Comparison of ENCODE assay signal across 9 mouse cellular contexts in genomic region chr4:88309676-88310075, GRCm38 (mm10).
DNase-seq lines count a peak whose midpoint lies in the region; TF ChIP-seq lines count a peak whose summit lies in the region.
"Had no signal": no experiment of that assay in that cellular context is flagged by ENCODE, and none has a peak within 500 bp of the region (broad histone marks: within the 10 kb centered on the region; RNA-seq: fewer than 3 reads in every experiment).

No protein-coding gene starts in this region.

- no peaks in the 10 kb centered on the region for H3K27me3 ChIP-seq in heart, adult 2 months (ENCODE audit: control insufficient read depth, insufficient read depth, low read length)
- H3K27me3 ChIP-seq in heart, embryonic 10.5 days (ENCODE audit: insufficient read depth, poor library complexity, severe bottlenecking), result no peaks in the 10 kb centered on the region
- no peaks in the 10 kb centered on the region for H3K27me3 ChIP-seq in spleen, adult 2 months (ENCODE audit: control insufficient read depth, insufficient read depth, low read length)
- H3K27me3 ChIP-seq: limb, embryonic 12.5 days had no signal

- no peak overlapping the region for H3K9ac ChIP-seq in heart, adult 2 months (ENCODE audit: low read depth, low read length)
- H3K9ac ChIP-seq: limb, embryonic 12.5 days had no signal

- intact Hi-C loops in heart, adult 2 months (cut with DNase I), result no loop called here

- no peaks in the 10 kb centered on the region for H3K79me2 ChIP-seq in heart, adult 2 months (replicated peaks; ENCODE audit: control insufficient read depth, insufficient read depth, low read length)

- no peaks in the 10 kb centered on the region for H3K36me3 ChIP-seq in heart, adult 2 months (ENCODE audit: control insufficient read depth, insufficient read depth, low read length)
- no peaks in the 10 kb centered on the region for H3K36me3 ChIP-seq in heart, embryonic 10.5 days
- H3K36me3 ChIP-seq in spleen, adult 2 months (ENCODE audit: control insufficient read depth, insufficient read depth, low read length), result no peaks in the 10 kb centered on the region
- H3K36me3 ChIP-seq: limb, embryonic 12.5 days had no signal

- no peaks in the 10 kb centered on the region for H3K4me1 ChIP-seq in heart, adult 2 months (ENCODE audit: control insufficient read depth, insufficient read depth, low read length)
- H3K4me1 ChIP-seq in heart, embryonic 10.5 days, result peaks cover 5% of the 10 kb centered on the region; the same call in 1 of the 2 replicates
- H3K4me1 ChIP-seq in spleen, adult 2 months (ENCODE audit: control insufficient read depth, insufficient read depth, insufficient read length), result no peaks in the 10 kb centered on the region
- H3K4me1 ChIP-seq: limb, embryonic 12.5 days had no signal

- no peak for DNase-seq in heart, adult 2 months
- no peak for DNase-seq in heart, embryonic 10.5 days (ENCODE audit: low spot score)
- peak in 1 of 2 experiments; percentile 9 for DNase-seq in spleen, adult 2 months (ENCODE audit: low read depth in 1 of 2, low spot score in 2 of 2)
- no peak for DNase-seq in spleen, adult 12 weeks (ENCODE audit: low spot score)
- peak; percentile 21 for DNase-seq in c-Kit-positive CD71-positive TER-119-positive erythroid progenitor cells, embryonic 14.5 days (ENCODE audit: low spot score)
- peak; percentile 50 to 51 for DNase-seq in kidney, postnatal 4 days
- peak; percentile 57 for DNase-seq in retina, postnatal 1 day
- DNase-seq in left cerebral cortex, adult 8-10 months (ENCODE audit: low spot score in 2 of 2), result no peak

- 53% methylated on average over 2 of the region's 2 CpGs for WGBS in heart, adult 2 months
- 48% methylated on average over 2 of the region's 2 CpGs for WGBS in heart, embryonic 10.5 days
- 47% methylated on average over 2 of the region's 2 CpGs for WGBS in spleen, adult 2 months

- H3K27ac ChIP-seq in heart, adult 2 months, result no peak overlapping the region
- H3K27ac ChIP-seq in heart, embryonic 10.5 days, result no peak overlapping the region
- no peak overlapping the region for H3K27ac ChIP-seq in spleen, adult 2 months (ENCODE audit: insufficient read depth, low read length)
- H3K27ac ChIP-seq: limb, embryonic 12.5 days had no signal

- H3K4me3 ChIP-seq in heart, adult 2 months, result no peak overlapping the region
- no peak overlapping the region for H3K4me3 ChIP-seq in heart, embryonic 10.5 days
- H3K4me3 ChIP-seq in spleen, adult 2 months (ENCODE audit: extremely low read depth, insufficient read depth, insufficient read length), result no peak overlapping the region
- H3K4me3 ChIP-seq: limb, embryonic 12.5 days had no signal

- TF ChIP-seq CTCF in heart, adult 2 months (IDR thresholded peaks at IDR 0.05), result peak; percentile 67
- peak; percentile 37; the same call in 1 of the 2 replicates for TF ChIP-seq CTCF in spleen, adult 2 months (IDR thresholded peaks at IDR 0.05; ENCODE audit: extremely low read depth, insufficient read depth, insufficient read length, insufficient replicate concordance)

- no peaks in the 10 kb centered on the region for H3K9me3 ChIP-seq in heart, embryonic 10.5 days
- H3K9me3 ChIP-seq: limb, embryonic 12.5 days had no signal

- TF ChIP-seq EP300 in heart, adult 2 months (IDR thresholded peaks at IDR 0.05; ENCODE audit: insufficient read depth, low read depth, low read length), result no peak

- no peak for TF ChIP-seq POLR2A in heart, adult 2 months (IDR thresholded peaks at IDR 0.05; ENCODE audit: insufficient read depth, low read depth, low read length)
- no peak for TF ChIP-seq POLR2A in spleen, adult 2 months (IDR thresholded peaks at IDR 0.05; ENCODE audit: low read depth, low read length)

Comparison
In these comparisons a context has a peak if more than half of its experiments do, and no peak if none do; other contexts are left out.
1. DNase-seq: peak in c-Kit-positive CD71-positive TER-119-positive erythroid progenitor cells, embryonic 14.5 days (single experiment), kidney, postnatal 4 days (2 of 2) and retina, postnatal 1 day (single experiment); none in heart, adult 2 months (0 of 2), heart, embryonic 10.5 days (single experiment), spleen, adult 12 weeks (single experiment) and left cerebral cortex, adult 8-10 months (0 of 2).